Mouse (Mus musculus): ENCODE measurements around the gene Unc13d.

Unc13d gene

GRCm38 (mm10) chr11:116042372-116043138 lies 35.2 kb downstream of the Unc13d start:
- no peak for DNase-seq

GRCm38 (mm10) chr11:116041833-116042232 lies 35.9 kb downstream of the Unc13d start:
- DNase-seq: no peak

- no peak for DNase-seq
Measured at GRCm38 (mm10) chr11:116040593-116040992, 37.2 kb downstream of the Unc13d start.

- no peak for DNase-seq
Measured at GRCm38 (mm10) chr11:116037826-116038225, 39.9 kb downstream of the Unc13d start.

GRCm38 (mm10) chr11:116036671-116037070 lies 41.1 kb downstream of the Unc13d start:
- DNase-seq: no peak

- no peak for DNase-seq
Measured at GRCm38 (mm10) chr11:116034584-116034983, 43.2 kb downstream of the Unc13d start.

- no peak for DNase-seq
Measured at GRCm38 (mm10) chr11:116030898-116031845, 46.6 kb downstream of the Unc13d start.

- peak; percentile 96 for DNase-seq
Measured at GRCm38 (mm10) chr11:116030088-116030897, 47.5 kb downstream of the Unc13d start, which contains the start of gene Unk. Gene Unk (plus strand): TSS chr11:116030322.

GRCm38 (mm10) chr11:116029086-116029865 lies 48.5 kb downstream of the Unc13d start:
- no peak for DNase-seq

- no peak for DNase-seq
Measured at GRCm38 (mm10) chr11:116028177-116028865, 49.4 kb downstream of the Unc13d start.

- no peak for DNase-seq
Measured at GRCm38 (mm10) chr11:116027756-116028155, 50.0 kb downstream of the Unc13d start, which contains the start of gene H3f3b. Gene H3f3b (minus strand): TSS chr11:116027962.

GRCm38 (mm10) chr11:116025056-116025845 lies 52.5 kb downstream of the Unc13d start:
- DNase-seq: no peak

GRCm38 (mm10) chr11:116024356-116024808 lies 53.4 kb downstream of the Unc13d start:
- peak; percentile 96 for DNase-seq

GRCm38 (mm10) chr11:116023771-116024355 lies 53.9 kb downstream of the Unc13d start:
- peak; percentile 89 for DNase-seq

GRCm38 (mm10) chr11:116023074-116023770 lies 54.5 kb downstream of the Unc13d start:
- peak; percentile 34 for DNase-seq

- DNase-seq: no peak
Measured at GRCm38 (mm10) chr11:116022256-116022780, 55.4 kb downstream of the Unc13d start.

- no peak for DNase-seq
Measured at GRCm38 (mm10) chr11:116021328-116022220, 56.2 kb downstream of the Unc13d start.

GRCm38 (mm10) chr11:116020519-116020922 lies 57.2 kb downstream of the Unc13d start:
- no peak for DNase-seq
